Mouse (Mus musculus): ENCODE results near the gene Fmo9. TPM values are rescaled to one million over a fixed set of nuclear protein-coding genes. Genes with fewer than 3 reads are reported as not detected.

Gene Fmo9
- polyA plus RNA-seq (2012; rRNA removed) = not detected in 2 replicates

GRCm38 (mm10) chr1:166681745-166682144, at the start of gene Fmo9:
TSS of gene Fmo9 (minus strand) at chr1:166681845.

DNA sequence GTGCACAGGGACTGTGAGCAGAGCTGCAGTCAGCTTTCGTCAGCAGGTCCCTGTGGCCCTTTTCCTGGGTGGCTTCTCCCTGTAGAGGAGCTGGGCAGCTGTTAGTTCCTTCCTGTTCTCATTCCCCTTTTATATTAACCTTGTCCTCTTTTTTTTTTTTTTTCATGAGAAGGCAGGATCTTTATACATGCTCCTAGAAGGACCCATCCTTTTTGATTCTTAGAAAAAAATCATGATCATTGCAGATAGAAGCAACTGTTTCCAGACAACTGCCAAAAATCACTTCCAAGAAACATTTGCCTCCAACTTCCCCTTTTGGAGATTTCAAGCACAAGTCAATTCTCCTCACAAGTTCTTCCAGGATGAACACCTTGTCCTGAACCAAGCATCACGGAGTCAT, 34.1 kb downstream of the Fmo9 start, which contains the start of gene Gm4847:
TSS of gene Gm4847 (minus strand) at position 101 of the 400 bp plus-strand sequence.

Other genes starting within 250 kb of the Fmo9 start
- not detected in 2 replicates for gene Gm4846, start 184.3 kb downstream of the Fmo9 start, polyA plus RNA-seq (2012; rRNA removed)
- gene Gm4847, start 34.2 kb downstream of the Fmo9 start, polyA plus RNA-seq (2012; rRNA removed) = not detected in 2 replicates